Mouse (Mus musculus): Measurements from ENCODE around the gene Ptov1. TPM values are rescaled to one million over a fixed set of nuclear protein-coding genes. Genes with fewer than 3 reads are reported as not detected.

Ptov1 gene
- total RNA-seq, 2 experiments from 2014 or later = 280 to 295 TPM

DNA sequence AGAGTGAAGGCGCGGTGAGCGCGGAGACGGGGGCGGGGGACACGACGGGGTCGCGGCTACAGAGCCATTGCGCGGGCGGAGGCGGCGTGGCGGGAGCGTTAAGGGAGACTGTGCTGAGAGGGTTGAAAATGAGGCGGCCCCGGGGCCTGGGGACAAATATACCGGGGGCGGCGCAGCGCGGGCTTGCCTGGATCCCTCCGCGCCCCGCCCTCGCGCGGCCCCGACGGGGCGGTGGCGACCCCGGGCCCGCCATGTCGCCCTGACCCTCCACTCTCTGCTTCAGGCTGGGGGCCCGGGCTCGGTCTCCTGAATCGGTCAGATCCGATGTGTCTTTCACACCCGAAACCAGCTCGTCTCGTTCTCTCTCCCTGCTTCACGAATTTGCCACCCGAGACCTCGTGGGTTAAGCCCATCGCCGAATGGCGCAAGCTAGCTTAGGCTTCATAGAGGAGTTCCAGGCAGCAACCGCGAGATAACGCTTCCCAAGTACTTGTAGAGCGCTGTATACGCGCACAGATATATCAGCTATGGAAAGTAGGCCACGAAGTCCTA is 53.0 kb downstream of the Ptov1 start, which contains the start of gene Atf5:
Gene Atf5, minus strand, starts transcription at position 189 of the 552 bp plus-strand sequence.
- DNase-seq (ENCODE audit: low spot score in 2 of 2) = peak in 1 of 2 experiments; percentile 38

DNA sequence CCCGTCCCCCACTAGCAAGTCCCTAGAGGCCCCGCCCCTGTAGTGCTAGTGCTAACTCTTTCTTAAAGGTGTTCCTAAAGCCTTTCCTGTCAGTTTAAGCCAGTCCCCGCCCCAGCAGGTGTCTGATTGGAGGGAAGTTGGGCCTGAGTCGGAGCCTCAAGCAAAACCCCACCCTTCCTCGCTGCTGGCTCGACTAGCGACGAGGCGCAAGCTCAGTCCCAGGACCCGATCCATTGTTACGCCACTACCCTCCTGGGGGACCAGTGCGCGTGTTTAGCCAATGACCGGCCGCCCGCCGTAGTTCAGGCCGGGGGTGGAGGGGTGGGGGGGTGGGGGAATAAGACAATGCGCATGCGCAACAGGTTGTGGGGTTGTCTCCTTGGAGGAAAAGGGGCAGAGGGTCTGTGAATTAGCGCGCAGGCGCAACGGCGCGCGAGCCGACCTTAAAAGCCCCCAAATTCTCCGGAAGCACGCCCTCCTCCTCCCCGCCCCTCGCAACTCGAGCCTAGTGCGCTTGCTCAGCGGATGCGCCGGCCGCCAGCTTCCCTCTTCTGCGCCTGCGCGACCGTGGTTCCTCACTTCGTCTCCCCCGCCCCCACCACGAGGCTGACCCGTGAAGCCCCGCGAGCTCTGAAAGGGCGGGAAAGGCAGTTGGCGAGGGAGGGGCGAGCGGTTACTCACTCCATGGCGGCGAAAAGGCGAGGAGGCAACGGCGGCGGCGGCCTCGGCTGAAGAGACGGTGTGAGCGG is 53.7 kb downstream of the Ptov1 start, which contains the start of the genes Nup62 and Il4i1:
Gene Nup62, plus strand, starts transcription at position 368 of the 749 bp plus-strand sequence.
Gene Il4i1, plus strand, starts transcription at position 667 of the 749 bp plus-strand sequence.
- DNase-seq (ENCODE audit: low spot score in 2 of 2) = peak; percentile 98 to 99

DNA sequence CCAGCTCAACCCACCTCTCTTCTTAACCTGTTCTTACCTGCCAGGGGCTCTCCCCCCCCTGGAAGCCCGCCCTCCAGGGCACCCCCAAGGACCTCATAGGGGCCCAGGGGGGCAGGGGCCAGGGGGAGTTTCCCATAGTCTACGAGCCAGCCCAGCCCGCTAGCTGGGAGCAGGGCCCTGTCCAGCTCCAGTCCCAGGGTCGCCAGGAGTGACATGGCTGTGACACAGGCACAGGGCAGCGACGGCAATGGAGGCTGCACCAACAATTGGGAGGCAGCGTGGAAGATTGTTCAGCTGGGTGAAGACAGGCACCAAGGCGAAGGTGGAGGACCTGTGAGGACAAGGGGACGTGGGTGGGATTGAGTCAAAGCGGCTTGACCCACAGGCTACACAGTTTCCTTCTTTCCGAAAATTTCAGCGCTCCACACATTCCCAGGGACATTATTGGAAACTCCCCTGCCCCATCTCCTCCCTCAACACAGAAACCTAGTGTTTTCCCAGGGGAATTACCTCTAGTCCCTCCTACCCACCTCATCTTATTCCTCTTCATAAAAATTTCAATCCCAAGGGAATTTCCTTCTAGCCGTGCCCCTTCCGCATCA is 54.5 kb downstream of the Ptov1 start:
- no peak for DNase-seq (ENCODE audit: low spot score in 2 of 2)

DNA sequence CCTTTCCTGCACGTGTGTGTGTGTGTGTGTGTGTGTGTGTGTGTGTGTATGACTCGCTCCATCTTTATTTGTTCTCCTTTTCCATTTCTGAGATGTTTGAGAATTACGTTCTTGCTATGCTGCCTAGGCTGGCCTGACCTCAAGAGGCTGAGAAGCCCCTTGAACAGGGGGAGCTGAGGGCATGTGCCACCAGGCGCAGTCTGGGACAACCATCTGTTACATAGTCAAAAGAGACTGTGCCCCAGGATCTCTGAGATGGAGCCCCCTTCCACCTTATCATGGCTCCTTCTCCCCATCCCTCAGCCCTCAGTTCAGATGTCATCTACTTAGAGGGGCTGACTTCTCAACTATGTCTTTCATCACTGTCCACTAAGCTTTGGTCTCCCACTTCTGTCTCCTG is 55.2 kb downstream of the Ptov1 start:
- no peak for DNase-seq (ENCODE audit: low spot score in 2 of 2)

DNA sequence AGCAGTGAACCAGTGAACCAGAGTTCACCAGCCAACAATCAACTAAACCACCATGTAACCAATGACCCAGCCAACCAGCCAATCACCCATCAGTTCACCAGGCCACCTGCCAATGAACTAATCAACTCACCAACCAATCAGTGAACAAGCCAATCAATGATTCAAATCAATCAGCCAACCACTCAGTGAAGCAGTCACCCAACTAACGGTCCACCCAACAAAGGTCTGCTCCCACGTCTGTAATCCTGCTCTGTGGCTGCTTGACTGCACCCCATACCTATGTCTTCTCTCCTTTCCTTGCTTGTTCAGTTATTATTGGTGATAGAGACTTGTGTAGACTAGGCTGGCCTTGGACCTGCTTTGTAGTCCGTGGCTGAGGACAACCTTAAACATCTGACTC is 55.6 kb downstream of the Ptov1 start:
- no peak for DNase-seq (ENCODE audit: low spot score in 2 of 2)

Small RNAs within 50 kb of the gene (microRNA-seq; reads per million reads assigned to microRNA genes)
- gene Mir707 = 0 reads per million in 2 experiments

Other genes starting within 250 kb of the Ptov1 start
- 10 to 100 TPM; 22.4 to 24.4 TPM for gene Myh14, start 198.9 kb downstream of the Ptov1 start, total RNA-seq (2021)
- not detected for gene Izumo2, start 161.0 kb downstream of the Ptov1 start, total RNA-seq (2021)
- gene Vrk3, start 121.4 kb downstream of the Ptov1 start, total RNA-seq (2021) = 10 to 100 TPM; 25.5 to 26.5 TPM
- under 1 TPM; 0.23 to 0.89 TPM for gene Zfp473, start 118.7 kb downstream of the Ptov1 start, total RNA-seq (2021)
- gene Nup62, start 53.7 kb downstream of the Ptov1 start, total RNA-seq (2021) = 10 to 100 TPM; 33.0 to 38.1 TPM
- 1 to 10 TPM; 1.8 to 2.3 TPM for gene Il4i1, start 53.4 kb downstream of the Ptov1 start, total RNA-seq (2021)
- gene Atf5, start 53.1 kb downstream of the Ptov1 start, total RNA-seq (2021) = 10 to 100 TPM; 21.2 to 27.8 TPM
- gene Akt1s1, start 20.8 kb downstream of the Ptov1 start, total RNA-seq (2021) = 10 to 100 TPM; 67.9 to 70.1 TPM
- gene Tbc1d17, start 20.7 kb downstream of the Ptov1 start, total RNA-seq (2021) = 10 to 100 TPM; 70.4 to 89.3 TPM
- gene Pnkp, start 12.6 kb downstream of the Ptov1 start, total RNA-seq (2021) = 10 to 100 TPM; 27.1 to 27.7 TPM
- gene Med25, start 22.9 kb upstream of the Ptov1 start, total RNA-seq (2021) = 10 to 100 TPM; 85.9 to 94.9 TPM
- gene Fuz, start 26.3 kb upstream of the Ptov1 start, total RNA-seq (2021) = 10 to 100 TPM; 22.2 to 24.2 TPM
- 100 to 1,000 TPM; 328 to 355 TPM for gene Ap2a1, start 59.7 kb upstream of the Ptov1 start, total RNA-seq (2021)
- gene Tsks, start 73.4 kb upstream of the Ptov1 start, total RNA-seq (2021) = 1 to 10 TPM; 1.7 to 3.0 TPM
- 10 to 100 TPM; 98.3 to 98.4 TPM for gene Cpt1c, start 105.1 kb upstream of the Ptov1 start, total RNA-seq (2021)
- gene Prmt1, start 116.8 kb upstream of the Ptov1 start, total RNA-seq (2021) = 100 to 1,000 TPM; 174 to 178 TPM
- 10 to 100 TPM; 35.2 to 41.9 TPM for gene Irf3, start 127.9 kb upstream of the Ptov1 start, total RNA-seq (2021)
- 1 to 10 TPM; 2.8 to 3.8 TPM for gene Bcl2l12, start 128.9 kb upstream of the Ptov1 start, total RNA-seq (2021)
- 100 to 1,000 TPM; 159 to 163 TPM for gene Scaf1, start 146.6 kb upstream of the Ptov1 start, total RNA-seq (2021)
- gene Rras, start 148.2 kb upstream of the Ptov1 start, total RNA-seq (2021) = 10 to 100 TPM; 10.0 to 14.5 TPM
- gene Prr12, start 183.1 kb upstream of the Ptov1 start, total RNA-seq (2021) = 10 to 100 TPM; 63.3 to 67.5 TPM
- 10 to 100 TPM; 51.9 to 59.7 TPM for gene Nosip, start 192.6 kb upstream of the Ptov1 start, total RNA-seq (2021)
- 1 to 10 TPM; 6.2 to 9.2 TPM for gene Prrg2, start 192.9 kb upstream of the Ptov1 start, total RNA-seq (2021)
- gene Rcn3, start 222.4 kb upstream of the Ptov1 start, total RNA-seq (2021) = 1 to 10 TPM; 5.9 to 6.0 TPM
- gene Fcgrt, start 234.1 kb upstream of the Ptov1 start, total RNA-seq (2021) = 10 to 100 TPM; 19.6 to 20.1 TPM